Mouse (Mus musculus) layer of hippocampus, postnatal 25 days (tissue): ENCODE measurements around the gene Slc11a1. TPM values are rescaled to one million over a fixed set of nuclear protein-coding genes. Genes with fewer than 3 reads are reported as not detected.

Source experiments
- DNase-seq, 2 experiments: peaks; one replicate each; pipeline ENCODE4 v3.0.0; 2022; ENCODE audit warnings: mixed read lengths in 2 of 2, low spot score in 1 of 2; ENCODE audit errors: extremely low spot score in 1 of 2
- total RNA-seq, 2 experiments: library from RNA; stranded (reverse); gene quantifications; 2 replicates each; pipeline ENCODE4 v1.2.3; 2021

Slc11a1 gene
- total RNA-seq, 2 experiments from 2014 or later: 1.7 to 4.2 TPM

DNA sequence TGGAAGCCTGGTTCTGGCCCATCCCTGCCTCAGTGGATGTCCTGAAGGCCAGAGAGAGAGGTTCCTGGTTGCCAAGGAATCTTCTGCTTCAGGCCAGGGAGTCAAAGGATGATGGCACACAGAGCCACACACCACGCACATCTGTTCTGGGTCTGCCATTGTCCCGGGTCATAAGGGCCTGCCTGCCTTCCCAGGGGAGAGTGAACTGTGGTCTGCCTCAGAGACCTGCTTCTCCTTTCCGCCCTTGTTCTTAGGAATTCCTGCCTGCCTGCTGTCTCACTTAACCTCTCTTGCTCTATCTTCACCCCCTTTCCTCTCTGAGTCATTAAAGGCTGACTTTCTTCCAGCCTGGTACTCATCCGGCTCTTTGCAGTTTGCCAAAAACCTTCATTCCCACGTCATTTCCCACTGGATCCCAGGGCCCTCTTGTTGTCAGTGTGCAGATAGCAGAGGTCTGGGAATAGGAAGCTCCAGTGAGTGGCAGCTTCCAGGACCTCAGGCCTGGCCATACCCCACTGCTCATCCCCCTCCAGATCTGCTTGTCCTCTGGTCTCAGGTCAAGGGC is 22.4 kb upstream of the Slc11a1 start:
- DNase-seq: no peak

- no peak for DNase-seq
Measured at GRCm38 (mm10) chr1:74353453-74354229, 21.4 kb upstream of the Slc11a1 start.

DNA sequence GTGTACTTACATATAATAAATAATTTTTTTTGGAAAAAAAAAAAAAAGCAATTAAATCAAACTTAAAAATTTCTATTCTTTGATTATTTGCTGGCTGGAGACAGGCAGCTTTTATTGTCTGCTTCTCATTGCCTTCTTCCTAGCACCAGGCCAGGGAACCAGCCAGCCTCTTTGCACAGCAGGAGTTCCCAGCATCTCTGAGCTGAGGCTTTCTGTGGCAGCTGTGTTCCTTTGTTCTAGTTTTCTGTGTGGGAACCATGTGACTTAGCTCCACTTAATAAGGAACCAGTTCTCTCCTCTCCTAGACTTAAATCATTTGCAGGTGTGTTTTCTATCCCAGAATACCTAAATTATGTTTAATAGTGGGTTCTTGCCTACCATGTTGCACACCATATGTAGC is 17.5 kb upstream of the Slc11a1 start:
- no peak for DNase-seq

DNA sequence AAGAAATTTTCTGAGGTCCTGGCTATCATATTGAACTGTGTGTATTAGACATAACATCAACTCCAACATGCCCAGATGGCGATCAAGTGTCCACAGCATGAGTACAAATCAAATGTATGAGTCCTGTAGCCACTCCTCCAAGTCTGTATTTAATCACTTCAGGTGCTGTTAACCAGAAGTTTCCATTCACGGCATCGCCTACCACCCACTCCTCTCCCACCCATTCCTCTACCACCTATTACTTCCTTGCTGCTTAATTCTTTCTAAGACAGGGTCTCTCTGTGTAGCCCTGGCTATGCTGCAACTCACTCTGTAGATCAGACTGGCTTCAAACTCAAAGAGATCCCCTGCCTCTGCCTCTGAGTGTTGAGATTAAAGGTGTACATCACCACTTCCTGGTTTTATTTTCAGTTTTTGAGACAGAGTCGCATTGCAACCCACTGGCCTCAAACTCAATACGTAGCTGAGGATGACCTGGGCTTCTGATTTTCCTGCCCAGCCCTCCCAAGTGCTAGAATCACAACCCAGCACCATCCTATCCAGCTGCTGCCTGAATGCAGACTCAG is 15.0 kb upstream of the Slc11a1 start:
- no peak for DNase-seq

DNA sequence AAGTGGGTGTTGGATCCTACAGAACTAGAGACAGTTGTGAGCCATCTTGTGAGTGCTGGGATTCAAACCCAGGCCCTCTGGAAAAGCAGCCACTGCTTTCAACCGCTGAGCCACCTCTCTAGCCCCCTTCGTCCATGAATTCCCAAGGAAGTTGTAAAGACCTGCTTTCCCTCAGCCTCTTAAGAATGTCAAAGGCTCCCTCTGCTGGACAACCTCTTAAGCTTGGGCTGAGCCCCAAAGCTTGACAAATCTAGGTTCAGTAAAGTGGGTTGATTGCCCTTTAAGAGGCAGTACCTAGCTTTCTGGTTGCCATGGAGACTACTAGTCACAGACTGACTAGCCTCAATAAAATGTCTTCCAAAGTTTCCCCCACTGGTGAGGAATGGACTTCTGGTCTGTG is 13.2 kb upstream of the Slc11a1 start, which contains the start of gene Catip:
Gene Catip, plus strand, starts transcription at position 297 of the 400 bp plus-strand sequence.
- DNase-seq: peak; percentile 36 to 60

GRCm38 (mm10) chr1:74362325-74363229 is 12.4 kb upstream of the Slc11a1 start:
- peak in 1 of 2 experiments; percentile 18 for DNase-seq

- DNase-seq: no peak
Measured at GRCm38 (mm10) chr1:74363437-74363836, 11.6 kb upstream of the Slc11a1 start.

- DNase-seq: no peak
Measured at GRCm38 (mm10) chr1:74364270-74364669, 10.7 kb upstream of the Slc11a1 start.

DNA sequence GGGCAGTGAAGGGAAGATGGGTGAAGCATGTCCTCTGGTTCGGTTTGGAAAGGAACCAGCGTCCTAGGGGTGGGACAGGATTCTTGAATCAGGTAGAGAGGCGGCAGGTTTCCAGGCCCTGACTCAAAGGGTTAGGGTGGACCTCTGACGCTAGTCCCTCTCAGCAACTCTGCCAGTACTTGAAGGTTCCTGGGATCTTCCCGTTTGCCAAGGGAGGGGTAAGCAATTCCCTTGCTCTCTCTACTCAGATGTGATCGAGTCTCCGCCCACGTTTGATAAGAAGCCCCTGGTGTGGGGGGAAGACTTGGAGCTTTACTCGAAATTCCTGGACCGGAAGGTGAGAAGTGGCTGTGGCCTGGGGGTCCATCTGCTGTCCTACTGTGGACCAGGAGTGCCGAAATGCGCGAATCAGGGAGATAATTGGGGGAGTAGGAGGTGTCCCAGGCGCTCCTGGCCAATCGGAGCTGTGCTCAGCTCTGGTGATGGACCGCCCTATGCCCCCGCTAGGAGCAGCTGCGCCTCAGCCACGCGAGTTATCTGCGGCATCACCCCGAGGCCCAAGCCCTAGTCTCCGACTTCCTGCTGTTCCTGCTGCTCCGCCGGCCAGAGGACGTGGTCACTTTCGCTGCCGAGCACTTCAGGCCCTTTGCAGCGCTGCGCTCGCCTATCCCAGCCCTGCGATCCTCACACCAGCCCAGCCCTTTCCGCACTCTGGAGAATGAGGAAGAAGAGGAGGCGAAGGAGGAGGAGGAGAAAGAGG is 6.9 kb upstream of the Slc11a1 start:
- no peak for DNase-seq

- DNase-seq: no peak
Measured at GRCm38 (mm10) chr1:74370040-74370439, 5.0 kb upstream of the Slc11a1 start.

- DNase-seq: no peak
Measured at GRCm38 (mm10) chr1:74373372-74373771, 1.6 kb upstream of the Slc11a1 start.

DNA sequence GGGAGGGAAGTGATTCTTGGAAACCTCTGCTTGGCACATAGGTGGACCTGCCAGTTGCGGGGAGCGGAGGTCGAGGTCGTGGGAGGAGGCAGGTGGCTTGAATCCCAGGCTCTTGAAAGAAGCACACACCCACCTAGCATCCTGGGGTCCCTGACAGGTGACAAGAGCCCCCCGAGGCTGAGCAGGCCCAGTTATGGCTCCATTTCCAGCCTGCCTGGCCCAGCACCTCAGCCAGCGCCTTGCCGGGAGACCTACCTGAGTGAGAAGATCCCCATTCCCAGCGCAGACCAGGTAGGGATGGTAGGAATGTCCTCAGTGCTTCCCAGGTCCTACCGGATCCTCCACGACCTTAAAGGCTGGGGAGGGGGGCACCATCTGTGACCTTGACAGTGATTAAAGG is 566 bp downstream of the Slc11a1 start:
- no peak for DNase-seq

- no peak for DNase-seq
Measured at GRCm38 (mm10) chr1:74376396-74376795, 1.4 kb downstream of the Slc11a1 start.

DNA sequence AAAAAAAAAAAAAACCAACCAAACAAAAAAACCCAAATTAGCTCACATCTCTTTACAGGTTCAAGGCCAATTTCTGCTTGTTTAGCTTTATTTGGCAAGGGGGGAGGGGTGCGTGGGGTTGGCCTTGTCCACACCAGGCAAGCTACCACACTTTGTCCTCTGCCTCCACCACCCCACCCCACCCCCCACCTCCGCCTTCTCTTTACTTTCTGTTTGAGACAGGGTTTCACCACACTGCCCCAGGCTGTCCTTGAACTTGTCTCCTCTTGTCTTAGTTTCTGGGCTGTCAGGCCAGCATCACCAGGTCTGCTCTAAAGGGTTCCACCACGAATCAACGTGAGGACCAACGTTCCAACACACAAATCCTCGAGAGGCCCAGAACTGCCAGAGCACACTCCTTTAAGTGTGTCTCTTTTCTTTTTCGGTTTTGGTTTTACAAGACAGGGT is 4.1 kb downstream of the Slc11a1 start:
- no peak for DNase-seq

DNA sequence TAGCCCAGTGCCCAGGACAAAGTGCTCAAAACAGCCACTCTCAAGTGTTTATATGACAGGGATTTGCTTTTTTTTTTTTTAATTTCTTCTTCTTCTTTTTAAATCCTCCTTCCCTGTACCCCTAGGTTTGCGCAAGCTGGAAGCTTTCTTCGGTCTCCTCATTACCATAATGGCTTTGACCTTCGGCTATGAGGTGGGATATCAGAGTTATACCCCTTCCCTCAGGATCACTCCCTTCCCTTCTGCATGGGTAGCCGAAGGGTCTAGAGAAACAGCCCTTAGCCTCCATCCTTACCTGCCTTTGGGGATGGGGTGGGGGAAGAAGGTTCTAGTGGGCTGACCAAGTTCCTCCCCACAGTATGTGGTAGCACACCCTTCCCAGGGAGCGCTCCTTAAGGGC is 5.5 kb downstream of the Slc11a1 start:
- no peak for DNase-seq

- DNase-seq: no peak
Measured at GRCm38 (mm10) chr1:74381588-74382021, 6.6 kb downstream of the Slc11a1 start.

GRCm38 (mm10) chr1:74383385-74383784 is 8.4 kb downstream of the Slc11a1 start:
- DNase-seq: no peak

GRCm38 (mm10) chr1:74384525-74384924 is 9.5 kb downstream of the Slc11a1 start:
- no peak for DNase-seq

DNA sequence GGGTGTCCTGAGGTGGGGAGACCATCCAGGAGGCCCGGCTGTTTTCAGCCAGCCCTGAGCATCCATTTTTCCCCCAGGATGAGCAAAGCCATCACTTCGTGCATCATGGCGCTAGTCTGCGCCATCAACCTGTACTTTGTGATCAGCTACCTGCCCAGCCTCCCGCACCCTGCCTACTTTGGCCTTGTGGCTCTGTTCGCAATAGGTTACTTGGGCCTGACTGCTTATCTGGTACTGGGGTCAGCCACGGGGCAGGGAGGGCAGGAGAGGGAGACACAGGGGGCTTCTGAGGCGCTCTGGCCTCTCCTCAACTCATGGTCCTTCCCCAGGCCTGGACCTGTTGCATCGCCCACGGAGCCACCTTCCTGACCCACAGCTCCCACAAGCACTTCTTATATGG is 10.1 kb downstream of the Slc11a1 start:
- no peak for DNase-seq

DNA sequence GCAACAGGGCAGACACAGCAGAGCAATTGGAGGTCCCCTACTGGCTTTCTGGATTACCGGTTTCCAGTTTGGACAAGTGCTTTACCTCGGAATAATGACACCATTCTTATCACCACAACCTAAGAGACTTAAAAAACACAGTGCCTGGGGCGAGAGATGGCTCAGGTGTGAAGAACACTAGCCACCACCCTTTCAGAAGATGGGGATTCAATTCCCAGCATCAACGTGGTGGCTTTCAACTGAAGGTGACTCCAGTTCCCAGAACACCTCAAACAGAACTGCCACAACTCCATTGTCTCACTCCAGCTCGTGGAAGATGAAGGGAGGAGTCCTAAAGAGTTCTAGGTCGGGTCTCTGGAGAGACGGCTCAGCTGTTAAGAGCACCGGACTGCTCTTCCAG is 10.5 kb downstream of the Slc11a1 start:
- DNase-seq: no peak
